Mouse (Mus musculus) layer of hippocampus, adult 18-20 months (tissue): ENCODE data around the gene Phf20. TPM values are rescaled to one million over a fixed set of nuclear protein-coding genes. Genes with fewer than 3 reads are reported as not detected.
A peak's percentile ranks its signal among the peaks of the same experiment; 100 is the strongest.

ENCODE experiments used
- DNase-seq, 2 experiments: peaks; one replicate each; pipeline ENCODE4 v3.0.0; 2022; ENCODE audit warnings: low spot score in 2 of 2
- total RNA-seq, 2 experiments: library from RNA; stranded (reverse); gene quantifications; 2 replicates each; pipeline ENCODE4 v1.2.3; 2021

Gene Phf20
- total RNA-seq, 2 experiments from 2014 or later, result 104 to 108 TPM

DNA sequence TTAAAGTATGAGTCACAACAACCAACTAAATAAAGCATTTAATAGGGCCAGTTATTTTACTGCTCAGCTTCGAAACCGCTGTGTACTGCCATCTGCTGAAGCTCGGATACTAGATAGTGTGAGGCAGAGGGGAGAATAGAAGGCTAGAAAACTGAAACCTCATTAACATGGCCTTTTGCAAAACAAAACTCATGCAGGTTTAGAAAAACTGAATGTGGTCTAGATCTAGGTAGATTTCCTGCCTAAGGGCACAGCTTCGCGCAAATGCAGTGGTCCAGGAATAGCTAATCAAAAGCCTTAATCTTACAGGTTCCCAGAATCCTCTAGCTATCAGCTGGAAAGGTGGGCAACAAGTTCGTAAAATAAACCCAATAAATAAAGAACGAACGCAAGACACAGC, 115.2 kb downstream of the Phf20 start:
- DNase-seq, result no peak

DNA sequence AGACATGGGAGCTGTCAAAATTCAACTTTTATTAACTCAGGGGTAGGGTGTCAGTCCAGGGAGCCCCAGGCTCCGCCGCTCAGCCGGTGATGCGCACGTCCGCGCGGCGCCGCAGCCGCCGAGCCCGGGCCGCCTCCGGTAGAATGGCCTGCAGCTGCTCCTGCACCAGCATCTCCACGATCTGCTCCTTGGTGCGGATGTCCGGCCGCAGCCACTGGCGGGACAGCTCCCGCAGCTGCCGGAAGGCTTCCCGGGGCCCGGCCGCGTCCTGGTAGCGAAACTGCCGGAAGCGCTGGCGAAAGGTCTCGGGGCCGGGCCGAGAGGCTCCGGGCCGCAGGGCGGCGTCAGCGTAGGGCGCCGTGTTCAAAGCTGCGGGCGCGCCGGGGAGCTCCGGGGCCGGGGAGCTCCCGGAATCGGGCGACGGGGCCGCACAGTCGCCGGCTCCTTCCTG, 115.6 kb downstream of the Phf20 start:
- peak; percentile 34 to 52 for DNase-seq

DNA sequence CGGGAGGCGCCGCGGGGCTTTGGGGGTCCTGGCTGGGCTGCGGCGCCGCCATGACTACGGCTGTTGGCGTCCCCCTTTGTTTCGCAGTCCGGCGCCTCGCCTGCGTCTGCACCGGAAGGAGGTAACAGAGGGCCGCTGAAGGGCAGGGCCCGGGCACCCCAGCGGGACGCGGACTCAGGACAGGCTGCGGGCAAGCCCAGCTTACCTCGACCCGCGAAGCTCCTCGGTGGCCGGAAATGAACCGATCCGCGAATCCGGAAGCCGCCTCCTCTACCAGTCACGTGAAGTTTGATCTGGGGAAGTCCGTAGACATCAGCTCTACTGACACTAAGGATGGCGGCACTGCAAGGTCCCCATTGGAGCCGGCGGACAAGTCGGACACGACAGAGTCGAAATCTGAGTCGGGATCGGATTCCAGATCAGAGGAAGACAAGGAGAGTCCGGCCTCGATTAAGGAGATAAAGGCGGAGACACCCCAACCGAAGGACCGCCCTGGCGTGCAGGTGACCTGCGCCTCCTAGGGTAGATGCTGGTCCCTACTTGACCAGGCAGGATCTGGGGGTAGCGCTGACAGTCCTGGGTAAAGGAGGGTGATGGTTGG, 116.1 kb downstream of the Phf20 start, which contains the start of the genes Cnbd2 and Scand1:
Gene Cnbd2 (plus strand): TSS at position 3 of the 601 bp plus-strand sequence.
Gene Scand1 (minus strand): TSS at position 408 of the 601 bp plus-strand sequence.
- DNase-seq, result peak; percentile 77 to 89

DNA sequence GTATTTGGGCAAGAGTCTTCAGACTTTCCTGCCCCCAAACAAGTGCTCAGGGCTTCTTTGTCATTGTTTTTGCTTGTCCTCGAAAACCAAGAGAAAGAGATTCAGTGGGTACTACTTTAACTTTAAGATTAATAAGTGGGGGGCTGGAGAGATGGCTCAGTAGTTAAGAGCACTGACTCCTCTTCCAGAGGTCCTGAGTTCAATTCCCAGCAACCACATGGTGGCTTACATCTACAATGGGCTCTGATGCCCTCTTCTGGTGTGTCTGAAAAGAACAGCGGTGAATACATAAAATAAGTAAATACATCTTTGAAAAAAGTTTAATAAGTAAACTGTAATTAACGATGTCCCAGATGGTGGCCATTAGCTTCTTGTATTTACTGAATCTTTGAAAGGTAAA, 116.9 kb downstream of the Phf20 start:
- DNase-seq, result no peak

DNA sequence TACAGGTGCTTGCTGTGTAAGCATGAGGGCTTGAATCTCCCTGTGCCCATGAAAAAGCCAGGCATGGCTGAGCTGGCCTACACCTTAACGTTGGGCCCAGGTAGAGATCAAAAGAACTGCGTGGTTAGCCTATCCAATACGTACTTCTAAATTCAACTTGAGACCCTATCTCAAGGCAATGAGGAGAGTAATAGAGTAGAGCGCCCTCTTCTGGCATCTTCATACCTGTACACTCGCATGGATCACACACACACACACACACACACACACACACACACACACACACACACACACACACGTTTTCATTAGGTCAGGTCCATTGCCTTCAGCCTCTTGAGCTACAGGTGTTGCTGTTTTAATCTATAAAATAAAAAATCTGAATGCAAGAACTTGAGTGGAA, 118.5 kb downstream of the Phf20 start:
- no peak for DNase-seq

DNA sequence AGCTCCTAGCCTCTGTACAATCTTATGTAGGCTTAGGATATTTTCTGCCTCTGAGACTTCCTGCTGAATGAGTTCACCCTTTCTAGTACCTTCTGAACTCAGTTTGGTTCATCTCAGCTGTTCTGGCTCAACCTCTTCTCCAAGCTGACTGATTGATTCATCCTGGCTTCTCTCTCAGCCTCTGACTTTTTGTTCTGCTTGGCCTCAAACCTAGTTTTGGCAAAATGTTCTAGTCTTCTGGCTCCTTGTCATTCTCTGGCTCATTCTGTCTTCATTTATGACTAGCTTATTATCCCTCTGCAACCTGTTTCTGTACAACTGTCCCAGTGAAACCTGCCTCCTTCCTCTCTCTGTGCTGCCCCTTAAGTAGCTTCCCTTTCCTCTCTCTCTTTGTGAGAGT, 122.2 kb downstream of the Phf20 start:
- DNase-seq, result no peak

DNA sequence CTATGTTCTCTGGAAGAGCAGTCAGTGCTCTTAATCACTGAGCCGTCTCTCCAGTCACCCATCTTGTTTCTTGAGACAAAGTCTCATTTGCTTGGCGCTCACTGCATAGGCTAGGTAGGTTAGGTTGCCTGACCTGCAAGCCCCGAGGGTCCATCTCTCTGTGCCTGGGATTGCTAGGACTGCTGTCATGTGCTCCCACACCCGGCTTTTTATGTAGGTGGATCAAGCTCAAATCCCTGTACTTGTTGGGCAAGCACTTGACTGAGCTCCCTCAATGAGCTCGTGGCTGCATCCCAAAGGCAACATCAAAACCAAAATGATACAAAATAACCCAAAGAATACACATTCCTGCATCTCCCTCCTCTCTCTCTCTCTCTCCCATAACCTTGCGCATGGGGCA, 125.3 kb downstream of the Phf20 start:
- no peak for DNase-seq

DNA sequence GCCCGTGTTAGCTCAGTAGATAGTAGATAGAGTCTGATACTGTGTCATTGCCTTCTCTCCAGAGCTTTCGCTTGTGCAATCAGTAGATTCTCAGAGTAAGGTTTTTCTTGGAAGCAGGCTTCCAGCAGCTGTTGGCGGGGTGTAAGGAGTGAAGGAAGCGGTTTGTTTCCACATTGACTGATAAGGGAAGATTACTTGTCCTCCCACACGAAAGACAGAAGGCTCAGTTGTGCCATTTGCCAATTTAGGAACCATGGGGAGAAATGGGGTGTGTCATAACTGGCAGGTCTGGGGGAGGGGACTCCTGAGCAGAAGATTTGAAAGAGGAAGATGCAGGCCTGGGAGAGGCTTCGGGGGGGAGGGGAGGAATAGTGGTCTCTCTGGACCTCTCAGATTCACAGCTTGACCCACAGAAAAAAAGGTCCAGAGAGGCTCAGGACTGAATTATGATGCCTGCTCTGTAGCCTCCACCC, 127.9 kb downstream of the Phf20 start:
- DNase-seq, result peak; percentile 50 to 61

DNA sequence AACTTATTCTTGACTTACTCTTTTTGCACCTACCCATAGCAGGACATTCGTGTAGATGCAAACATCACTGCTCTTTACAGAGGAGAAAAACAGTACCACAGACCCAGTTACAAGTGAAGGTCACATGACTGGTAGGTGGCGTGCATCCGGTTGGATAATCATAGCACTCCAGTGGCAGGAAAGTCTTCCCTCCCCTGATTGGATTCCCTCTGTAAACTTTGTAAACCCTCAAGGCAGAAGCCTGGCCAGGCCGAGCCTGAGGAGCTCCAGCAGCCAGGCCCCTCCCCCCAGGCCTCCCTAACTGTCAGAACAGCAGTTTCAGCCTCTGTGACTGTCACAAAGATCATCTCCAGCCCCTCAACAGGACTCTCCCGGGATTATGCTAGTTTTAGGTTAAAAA, 128.4 kb downstream of the Phf20 start:
- no peak for DNase-seq

DNA sequence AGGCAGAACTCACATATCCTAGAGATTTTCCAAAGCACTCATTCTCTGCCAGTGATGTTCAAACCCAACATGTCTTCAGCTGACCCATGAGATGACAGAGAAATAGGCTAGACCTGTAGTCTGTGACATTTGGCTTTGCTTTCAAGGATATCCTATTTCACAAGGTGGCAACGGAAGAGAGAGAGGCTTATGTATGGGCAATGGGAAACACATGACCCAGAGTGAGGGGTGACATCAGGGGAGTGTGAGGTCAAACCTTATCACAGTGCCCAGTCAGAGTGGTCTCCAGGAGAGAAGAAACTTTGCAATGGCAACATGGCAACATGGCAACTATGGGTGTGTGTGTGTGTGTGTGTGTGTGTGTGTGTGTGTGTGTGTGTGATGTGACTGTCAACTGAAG, 134.4 kb downstream of the Phf20 start:
- DNase-seq, result no peak

DNA sequence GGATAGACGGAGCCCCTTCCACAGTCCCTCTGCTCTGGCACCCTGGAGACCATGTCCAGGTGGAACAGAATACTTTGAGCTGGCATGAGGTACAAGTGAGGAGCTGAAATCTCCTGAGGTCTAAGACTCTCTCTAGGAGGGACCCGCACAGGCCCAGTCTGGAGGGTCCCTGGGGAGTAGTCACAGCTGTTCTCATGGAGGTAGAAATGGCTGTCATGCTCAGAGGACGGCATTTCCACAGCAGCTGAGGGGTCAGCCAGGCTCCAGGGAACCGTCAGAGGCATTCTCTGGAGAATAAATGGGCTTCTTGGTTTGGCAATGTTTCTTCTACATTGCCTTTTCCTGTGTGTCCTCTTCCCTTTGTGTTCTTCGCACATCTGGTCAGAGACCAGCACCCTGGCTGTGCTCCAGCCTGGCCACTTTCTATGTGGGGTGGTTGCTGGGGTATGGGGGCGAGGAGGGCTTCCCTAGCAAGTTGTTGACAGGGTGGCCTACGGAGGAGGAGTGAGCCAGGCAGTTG, 135.2 kb downstream of the Phf20 start:
- no peak for DNase-seq

DNA sequence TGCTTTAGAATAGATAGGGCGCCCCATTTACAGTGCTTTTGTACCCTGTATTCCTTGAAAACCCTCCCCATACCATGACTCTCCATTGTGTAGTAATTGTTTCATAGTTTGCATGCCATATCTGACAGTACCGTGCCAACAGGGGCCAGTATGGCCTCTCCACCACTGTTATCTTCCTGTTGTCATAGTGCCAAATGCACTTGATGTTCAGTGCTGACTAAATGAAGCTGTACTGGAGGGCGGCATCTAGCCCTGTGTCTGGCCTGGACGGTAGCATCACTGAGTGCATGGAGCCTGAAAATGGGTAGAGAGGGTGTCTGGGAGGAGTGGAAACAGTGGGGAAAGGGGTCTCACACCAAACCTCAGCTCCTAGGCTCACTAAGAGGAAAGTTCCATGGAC, 143.8 kb downstream of the Phf20 start:
- DNase-seq, result no peak

DNA sequence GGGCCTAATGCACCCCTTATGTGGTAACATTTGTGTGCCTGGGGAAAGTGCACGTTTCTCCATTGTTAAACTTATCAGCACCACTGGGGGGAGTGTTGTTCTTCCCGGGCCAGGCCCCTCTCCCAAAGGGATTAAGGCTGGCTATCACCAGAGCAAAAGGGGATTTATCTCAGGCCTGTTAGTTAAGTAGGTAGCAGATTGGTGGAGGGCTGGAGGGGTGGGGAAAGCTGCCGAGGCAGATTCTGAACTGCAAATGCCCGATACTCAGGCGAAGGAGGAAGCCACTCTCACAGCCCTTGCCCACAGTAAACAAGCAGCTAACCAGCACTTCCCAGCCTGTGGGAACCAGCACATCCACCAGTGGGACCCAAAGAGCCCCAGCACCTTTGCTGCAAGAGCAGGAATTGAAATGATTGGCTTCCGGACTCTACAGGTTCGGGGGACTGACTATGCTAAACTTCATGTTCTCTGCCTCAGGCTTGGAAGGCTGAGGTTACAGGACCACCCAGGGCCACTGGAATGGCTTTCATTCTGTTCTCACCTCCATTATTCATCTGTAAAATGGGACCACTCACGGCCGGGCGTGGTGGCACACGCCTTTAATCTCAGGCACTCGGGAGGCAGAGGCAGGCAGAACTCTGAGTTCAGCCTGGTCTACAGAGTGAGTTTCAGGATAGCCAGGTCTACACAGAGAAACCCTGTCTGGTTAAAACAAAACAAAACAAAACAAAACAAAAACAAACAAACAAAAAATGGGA, 148.7 kb downstream of the Phf20 start:
- peak in 1 of 2 experiments; percentile 49 for DNase-seq

DNA sequence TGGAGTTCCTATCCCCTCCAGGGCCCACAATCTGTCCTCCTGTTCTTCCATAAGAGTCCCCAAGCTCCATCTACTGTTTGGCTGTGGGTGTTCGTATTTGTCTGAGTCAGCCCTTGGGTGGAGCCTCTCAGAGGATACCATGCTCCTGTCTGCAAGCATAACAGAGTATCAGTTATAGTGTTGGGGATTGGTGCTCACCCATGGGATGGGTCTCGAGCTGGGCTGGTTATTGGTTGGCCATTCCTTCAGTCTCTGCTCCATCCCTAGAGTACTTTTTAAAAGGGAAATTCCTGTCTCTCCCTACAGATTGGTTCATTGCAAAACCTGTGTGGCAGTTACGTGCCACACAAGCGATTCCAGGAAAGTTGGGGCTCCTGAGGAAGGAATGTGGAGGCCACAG, 152.5 kb downstream of the Phf20 start:
- no peak for DNase-seq

DNA sequence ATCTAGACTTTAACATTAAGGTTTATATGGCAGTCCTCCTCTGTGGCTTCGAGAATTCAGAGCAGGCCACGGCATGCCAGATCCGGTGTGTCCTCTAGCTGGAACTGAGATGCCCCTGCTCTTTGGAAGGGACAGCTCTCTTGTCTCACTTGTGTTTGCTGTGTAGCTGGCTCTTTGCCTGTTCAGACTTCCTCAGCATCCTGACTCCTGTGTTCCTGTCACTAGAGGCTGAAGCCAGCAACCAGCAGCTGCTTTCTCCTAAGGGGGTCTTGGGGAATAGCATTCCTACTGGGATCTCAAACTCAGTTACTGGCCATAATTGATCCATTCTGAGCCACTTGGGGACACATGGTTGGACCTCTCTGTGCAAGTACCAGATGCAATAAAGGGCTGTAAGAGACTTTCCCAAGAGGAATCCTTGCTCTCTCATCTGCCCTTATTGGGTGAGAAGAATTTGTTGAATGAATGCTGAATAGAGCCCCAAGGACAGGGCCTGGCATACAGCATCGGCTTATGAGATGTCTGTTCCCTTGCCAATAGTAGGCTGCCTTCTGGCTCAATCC, 153.1 kb downstream of the Phf20 start:
- DNase-seq, result no peak

DNA sequence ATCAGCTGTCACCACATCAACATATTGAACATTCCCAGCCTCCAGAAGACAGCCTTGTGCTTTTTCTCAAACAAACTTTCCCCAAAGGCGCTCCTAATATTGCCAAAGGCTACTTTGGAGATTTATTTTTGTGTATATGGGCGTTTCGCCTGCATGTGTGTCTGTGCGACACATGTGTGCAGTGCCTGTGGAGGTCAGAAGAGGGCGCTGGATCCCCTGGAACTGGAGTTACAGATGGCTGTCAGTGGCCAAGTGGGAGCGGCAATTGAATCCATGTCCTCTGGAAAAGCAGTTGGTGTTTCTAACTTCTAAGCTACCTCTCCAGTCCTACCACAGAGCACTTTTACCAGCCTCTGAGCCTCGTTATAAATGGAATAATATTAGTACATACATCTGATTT, 155.0 kb downstream of the Phf20 start:
- DNase-seq, result no peak

DNA sequence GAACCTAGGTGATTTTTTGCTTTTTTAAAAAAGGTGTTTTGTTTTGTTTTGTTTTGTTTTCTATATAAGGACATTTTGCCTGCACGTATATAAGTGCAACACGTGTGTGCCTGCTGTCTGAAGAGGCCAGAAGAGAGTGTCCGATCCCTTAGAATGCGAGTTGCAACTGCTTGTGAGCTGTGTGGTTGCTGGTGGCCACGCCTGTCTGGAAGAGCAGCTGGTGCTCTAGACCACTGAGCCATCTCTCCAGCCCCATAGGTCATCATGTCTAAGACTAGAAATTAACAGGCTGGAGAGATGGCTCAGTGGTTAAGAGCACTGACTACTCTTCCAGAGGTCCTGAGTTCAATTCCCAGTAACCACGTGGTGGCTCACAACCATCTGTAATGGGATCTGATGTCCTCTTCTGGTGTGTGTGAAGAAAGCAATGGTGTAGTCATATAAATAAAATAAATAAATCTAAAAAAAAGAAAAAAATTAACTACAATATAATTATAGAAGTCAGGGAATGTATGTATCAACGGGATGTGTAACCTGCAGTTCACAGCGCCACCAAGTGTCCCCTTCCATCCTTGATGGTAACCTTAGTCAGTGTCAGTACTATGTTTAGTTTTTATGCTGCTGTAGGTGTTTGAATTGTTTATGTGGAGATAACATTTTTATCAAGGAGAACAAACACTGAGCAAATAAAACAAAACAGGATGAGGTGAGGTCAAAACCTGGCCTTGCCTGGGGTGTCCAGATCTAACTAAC, 156.3 kb downstream of the Phf20 start:
- DNase-seq, result no peak

DNA sequence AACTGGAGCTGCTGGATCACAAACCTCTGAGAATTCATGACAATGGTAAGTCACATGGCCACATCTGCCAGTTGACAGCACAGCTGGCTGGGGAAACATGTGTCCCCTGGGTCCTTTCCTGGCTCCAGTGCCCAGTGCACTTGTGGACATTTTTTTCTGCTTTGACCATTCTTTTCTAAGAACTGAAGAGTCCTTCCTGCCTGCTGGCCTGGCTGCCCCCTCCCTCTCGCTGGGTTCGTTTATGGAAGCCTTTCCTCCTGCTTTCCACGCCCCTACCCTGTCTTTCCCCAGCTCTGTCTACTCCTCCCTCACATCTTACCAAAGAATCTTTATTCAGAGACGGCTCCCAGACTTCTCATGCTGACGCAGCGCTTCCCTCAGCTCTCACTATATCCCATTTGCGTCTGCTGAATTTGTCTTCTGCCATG, 157.0 kb downstream of the Phf20 start:
- no peak for DNase-seq

DNA sequence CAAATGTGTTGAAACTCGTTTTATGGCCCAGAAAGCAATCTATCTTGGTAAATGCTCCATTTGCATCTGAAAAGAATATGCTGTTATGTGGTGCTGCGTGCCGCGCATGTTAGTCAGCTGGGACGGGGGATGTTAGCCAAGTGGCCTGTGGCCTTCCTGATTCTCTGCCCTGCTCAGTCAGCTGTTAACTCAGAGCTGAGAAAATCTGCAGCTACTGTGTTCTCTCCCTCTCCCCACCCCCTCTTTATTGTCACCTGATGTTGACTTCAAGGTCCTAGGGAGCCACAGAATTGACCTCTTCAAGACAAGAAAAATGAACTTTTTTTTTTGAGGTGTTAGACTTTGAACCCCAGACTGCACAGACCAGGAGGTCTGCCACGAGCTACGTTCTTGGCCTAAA, 159.8 kb downstream of the Phf20 start:
- DNase-seq, result peak in 1 of 2 experiments; percentile 47
